Mouse (Mus musculus) ES-E14 (cell line): ENCODE measurements around the gene Rilp. TPM values are rescaled to one million over a fixed set of nuclear protein-coding genes. Genes with fewer than 3 reads are reported as not detected.

Source experiments
- DNase-seq: peaks from one replicate; pipeline ENCODE4 v3.0.0-alpha.2; 2013; ENCODE audit warnings: low read depth, low spot score
- H3K27ac ChIP-seq: 2 replicates; pipeline ENCODE4 v1.5.1; 2012; ENCODE audit warnings: low read depth, mild to moderate bottlenecking, low read length, moderate library complexity, mixed read lengths; ENCODE audit not compliant: poor library complexity, insufficient read depth, severe bottlenecking
- H3K36me3 ChIP-seq: 2 replicates; pipeline ENCODE4 v1.6.1; 2012; ENCODE audit warnings: mild to moderate bottlenecking, low read length, moderate library complexity, mixed read lengths; ENCODE audit not compliant: control insufficient read depth, poor library complexity, insufficient read depth, severe bottlenecking
- H3K4me1 ChIP-seq, 2 experiments: fragments of 150-350 bp in 1 of 2; sonication (generic) in 1 of 2; 2 replicates each; pipeline ENCODE4 v1.6.1; 2012; ENCODE audit warnings: low read length in 2 of 2, mild to moderate bottlenecking in 1 of 2, mixed read lengths in 1 of 2; ENCODE audit not compliant: control insufficient read depth in 2 of 2, insufficient read depth in 2 of 2, poor library complexity in 1 of 2
- H3K4me3 ChIP-seq, 2 experiments: fragments of 150-350 bp in 1 of 2; sonication (generic) in 1 of 2; 2 replicates each; pipeline ENCODE4 v1.5.1; 2012; ENCODE audit warnings: low read length in 2 of 2, low read depth in 1 of 2, mild to moderate bottlenecking in 1 of 2, mixed read lengths in 1 of 2; ENCODE audit not compliant: insufficient read depth in 1 of 2, poor library complexity in 1 of 2, severe bottlenecking in 1 of 2
- H3K9ac ChIP-seq: 2 replicates; pipeline ENCODE4 v1.6.1; 2012; ENCODE audit warnings: low read depth, mild to moderate bottlenecking, low read length, mixed read lengths; ENCODE audit not compliant: poor library complexity, insufficient read depth, severe bottlenecking
- H3K9me3 ChIP-seq: fragments of 150-350 bp; sonication (generic); 2 replicates; pipeline ENCODE4 v1.6.1; 2012; ENCODE audit warnings: low read depth, mild to moderate bottlenecking, low read length; ENCODE audit not compliant: control insufficient read depth, insufficient read depth
- CHD2 ChIP-seq: IDR thresholded peaks from 2 replicates; pipeline ENCODE4 v1.6.1; 2014; ENCODE audit warnings: mild to moderate bottlenecking, low read depth, low read length, inconsistent platforms
- HCFC1 ChIP-seq: IDR thresholded peaks from 2 replicates; pipeline ENCODE4 v1.6.1; 2012; ENCODE audit warnings: low read length, inconsistent platforms, borderline replicate concordance; ENCODE audit not compliant: insufficient read depth
- MAFK ChIP-seq: IDR thresholded peaks from 2 replicates; pipeline ENCODE4 v1.6.1; 2014; ENCODE audit warnings: mild to moderate bottlenecking, low read depth, low read length, inconsistent platforms; ENCODE audit not compliant: insufficient read depth
- ZC3H11A ChIP-seq: IDR thresholded peaks from 2 replicates; pipeline ENCODE4 v1.6.1; 2012; ENCODE audit warnings: low read depth, mild to moderate bottlenecking, inconsistent platforms, low read length, borderline replicate concordance
- ZNF384 ChIP-seq: IDR thresholded peaks from 2 replicates; pipeline ENCODE4 v1.6.1; 2012; ENCODE audit warnings: low read depth, low read length, inconsistent platforms
- in situ Hi-C, 2 experiments: fragments of 600-800 bp; cut with MboI; formaldehyde crosslinking; loops; one replicate each; pipeline ENCODE4 v1.15.1; 2025; ENCODE audit warnings: low sequenced_read_pairs in 2 of 2, inconsistent platforms in 1 of 2; ENCODE audit not compliant: unreplicated experiment in 2 of 2
- total RNA-seq: library from RNA; depleted of rRNA; stranded (reverse); fragments of 300-350 nt; gene quantifications from 2 replicates; pipeline ENCODE4 v1.2.3, GENCODE M21; 2012

Rilp gene
- total RNA-seq, 1 experiment, result 0.89 TPM

DNA sequence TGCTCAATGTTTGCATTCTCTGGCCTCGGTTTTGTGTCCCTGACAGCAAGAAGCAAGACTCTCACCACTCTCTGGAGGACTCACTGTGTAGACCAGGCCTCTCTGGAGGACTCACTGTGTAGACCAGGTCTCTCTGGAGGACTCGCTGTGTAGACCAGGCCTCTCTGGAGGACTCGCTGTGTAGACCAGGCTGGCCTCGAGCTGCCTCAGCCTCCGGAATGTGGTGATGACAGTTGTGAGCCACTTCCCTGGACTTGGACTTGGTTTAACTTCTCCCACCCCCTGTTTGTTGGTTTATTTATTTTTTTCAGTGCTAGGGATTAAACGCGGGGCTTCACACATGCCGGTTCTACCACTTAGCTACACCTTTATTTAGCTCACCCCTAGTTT lies 27.1 kb downstream of the Rilp start:
- in situ Hi-C loops, result no loop called here
- no peak overlapping the region for H3K9ac ChIP-seq
- H3K36me3 ChIP-seq, result peaks cover 4% of the 10 kb centered on the region; the same call in 1 of the 2 replicates
- no peak overlapping the region for H3K4me3 ChIP-seq
- no peak for DNase-seq
- no peak for TF ChIP-seq CHD2
- no peak for TF ChIP-seq ZNF384
- H3K27ac ChIP-seq, result no peak overlapping the region
- peaks cover 4 to 5% of the 10 kb centered on the region in 2 experiments; a peak in 2 of 4 replicates for H3K4me1 ChIP-seq
- no peaks in the 10 kb centered on the region for H3K9me3 ChIP-seq

DNA sequence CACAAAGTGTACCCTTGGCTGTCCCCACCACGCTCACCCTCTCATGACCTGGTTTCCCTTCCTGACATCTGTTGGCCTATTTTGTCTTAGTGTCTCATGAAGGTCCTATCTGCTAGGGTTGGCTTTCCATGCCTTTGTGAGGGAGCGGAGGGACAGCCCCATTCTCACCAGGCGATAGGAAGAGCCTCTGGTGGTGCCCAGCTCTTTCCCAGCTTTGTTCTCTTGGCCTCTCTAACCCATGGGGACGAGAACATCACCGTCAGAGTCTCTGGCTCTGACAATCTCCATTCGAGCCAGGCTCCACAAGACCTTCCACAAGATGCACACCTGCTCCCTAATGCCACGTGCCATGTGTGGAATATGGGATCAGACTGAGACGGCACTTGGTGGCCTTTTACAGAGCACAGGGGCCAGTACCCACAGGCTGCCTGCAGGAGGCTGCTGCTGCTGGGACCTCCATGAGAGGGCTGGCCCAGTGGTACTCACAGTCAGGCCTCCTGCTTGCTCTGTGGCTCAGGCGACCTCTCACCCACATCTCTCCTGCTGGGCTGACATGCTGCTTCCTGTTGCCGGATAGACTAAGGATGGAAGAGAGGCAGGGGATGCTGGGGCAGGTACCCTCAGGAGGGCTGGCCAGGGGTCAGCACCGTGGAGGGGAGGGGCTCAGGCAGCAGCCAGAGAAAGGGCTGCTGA lies 27.7 kb downstream of the Rilp start:
- Histone ChIP-seq H3K4me1 (peaks cover 4 to 5% of the 10 kb centered on the region in 2 experiments; a peak in 2 of 4 replicates), H3K4me3 (no peak overlapping the region), H3K9ac (no peak overlapping the region), H3K27ac (no peak overlapping the region), H3K9me3 (no peaks in the 10 kb centered on the region), H3K36me3 (peaks cover 4% of the 10 kb centered on the region; the same call in 1 of the 2 replicates)
- no peak for DNase-seq
- no peak for TF ChIP-seq ZNF384
- no peak for TF ChIP-seq ZC3H11A
- no peak for TF ChIP-seq CHD2
- no peak for TF ChIP-seq MAFK
- TF ChIP-seq HCFC1, result no peak
- in situ Hi-C loops, result no loop called here

DNA sequence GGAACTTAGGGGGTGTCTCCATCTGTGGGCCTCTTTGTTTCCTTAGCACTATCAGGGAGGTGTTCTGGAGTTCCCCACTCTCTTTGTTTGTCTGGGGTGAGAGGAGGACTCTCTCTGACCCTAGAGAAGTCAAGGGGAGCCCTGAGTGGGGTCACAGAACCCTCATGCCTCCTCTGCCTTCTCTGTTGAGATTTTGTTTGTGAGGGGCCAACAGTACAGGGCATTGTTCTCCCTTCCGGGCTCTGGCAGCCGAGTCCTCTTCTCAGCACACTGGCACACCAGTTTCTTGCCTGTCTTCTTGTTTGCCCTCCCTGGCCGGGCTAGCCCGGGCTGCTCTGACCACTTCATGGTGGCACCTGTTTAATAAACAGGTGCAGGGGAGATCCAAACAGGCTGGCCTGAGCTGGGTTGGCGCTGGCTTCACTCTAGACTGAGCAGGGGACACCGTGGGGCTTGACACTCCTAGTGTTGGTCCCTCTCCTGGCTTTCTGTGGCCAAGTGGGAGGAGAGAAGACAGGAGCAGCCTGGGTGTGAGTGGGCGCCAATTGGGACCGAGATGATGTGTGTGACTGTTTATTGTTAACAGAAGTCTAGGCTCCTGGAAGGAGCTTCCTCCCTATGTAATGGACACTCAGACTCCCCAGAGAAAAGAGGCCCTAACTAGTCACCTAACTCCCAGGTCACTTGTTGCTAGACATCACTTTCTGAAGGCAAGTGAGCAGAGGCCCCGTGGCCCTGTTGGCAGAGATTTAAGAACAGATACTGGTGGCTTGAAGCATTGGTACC lies 28.5 kb downstream of the Rilp start:
- H3K4me3 ChIP-seq, result no peak overlapping the region
- peaks cover 3 to 4% of the 10 kb centered on the region in 2 experiments; a peak in 1 of 4 replicates for H3K4me1 ChIP-seq
- in situ Hi-C loops, result no loop called here
- no peak overlapping the region for H3K9ac ChIP-seq
- DNase-seq, result no peak
- TF ChIP-seq ZC3H11A, result no peak
- TF ChIP-seq HCFC1, result no peak
- TF ChIP-seq CHD2, result no peak
- TF ChIP-seq MAFK, result no peak
- no peak for TF ChIP-seq ZNF384
- H3K9me3 ChIP-seq, result no peaks in the 10 kb centered on the region
- peaks cover 4% of the 10 kb centered on the region; the same call in 1 of the 2 replicates for H3K36me3 ChIP-seq
- no peak overlapping the region for H3K27ac ChIP-seq

DNA sequence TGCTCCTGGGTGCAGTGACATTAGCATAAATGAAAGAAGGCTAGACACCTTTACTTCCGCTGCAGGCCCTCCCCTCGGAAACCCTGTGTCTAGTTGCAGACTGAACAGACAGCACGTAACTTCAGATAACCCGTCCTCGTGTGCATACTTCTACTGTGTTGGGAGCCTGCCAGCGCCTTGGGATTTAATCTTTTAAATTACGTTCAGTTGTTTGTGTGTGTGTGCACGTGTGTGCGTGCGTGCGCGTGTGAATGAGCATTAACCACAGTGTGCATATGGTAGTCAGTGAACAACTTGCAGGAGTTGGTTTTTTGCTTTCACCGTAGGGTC lies 29.0 kb downstream of the Rilp start:
- Histone ChIP-seq H3K27ac (no peak overlapping the region), H3K4me1 (peaks cover 3 to 4% of the 10 kb centered on the region in 2 experiments; a peak in 1 of 4 replicates)

More for the DNA sequence above, 29.0 kb downstream of the Rilp start:
- Histone ChIP-seq H3K4me3 (no peak overlapping the region), H3K36me3 (peaks cover 4% of the 10 kb centered on the region; the same call in 1 of the 2 replicates), H3K9me3 (no peaks in the 10 kb centered on the region), H3K9ac (no peak overlapping the region)
- TF ChIP-seq CHD2, result no peak
- TF ChIP-seq ZNF384, result no peak
- no peak for TF ChIP-seq HCFC1
- TF ChIP-seq MAFK, result no peak
- TF ChIP-seq ZC3H11A, result no peak
- DNase-seq, result no peak
- in situ Hi-C loops, result no loop called here
